Mouse (Mus musculus) adrenal gland, postnatal 36 days (tissue): Measurements from ENCODE around the gene Nap1l4. TPM values are rescaled to one million over a fixed set of nuclear protein-coding genes. Genes with fewer than 3 reads are reported as not detected.
A peak's percentile ranks its signal among the peaks of the same experiment; 100 is the strongest.
"Not testable (repeated sequence)": the region's sequence is repeated elsewhere in the genome, so short reads cannot be mapped to it uniquely, and the experiment has no call there.

Source experiments
- DNase-seq, 2 experiments: peaks; one replicate each; pipeline ENCODE4 v3.0.0; 2021; ENCODE audit warnings: mixed read lengths in 1 of 2
- long read RNA-seq, 2 experiments: library from polyadenylated mRNA; stranded (forward); transcript quantifications; one replicate each; pipeline ENCODE4 v2.0.0; 2021; ENCODE audit warnings: borderline sequencing depth in 2 of 2
- total RNA-seq, 2 experiments: library from RNA; stranded (reverse); gene quantifications; 2 replicates each; pipeline ENCODE4 v1.2.3; 2021

Gene Nap1l4
- 100 to 1,000 TPM; 149 to 150 TPM for total RNA-seq
- long read RNA-seq, experiment 1, transcript Nap1l4-206 (15 exons, 2,259 nt) = major isoform, 107 of 246 reads
- long read RNA-seq, experiment 1, transcript Nap1l4-201 (16 exons, 2,285 nt) = minor isoform, 51 of 246 reads
- long read RNA-seq, experiment 1, partial matches to known transcripts = 31 of 246 reads
- long read RNA-seq, experiment 1, other reads (novel, unspliced or antisense) = 53 of 246 reads
- long read RNA-seq, experiment 2, transcript Nap1l4-201 (16 exons, 2,285 nt) = minor isoform, 22 of 83 reads
- long read RNA-seq, experiment 2, transcript Nap1l4-206 (15 exons, 2,259 nt) = major isoform, 31 of 83 reads
- long read RNA-seq, experiment 2, partial matches to known transcripts = 3 of 83 reads
- long read RNA-seq, experiment 2, other reads (novel, unspliced or antisense) = 25 of 83 reads

DNA sequence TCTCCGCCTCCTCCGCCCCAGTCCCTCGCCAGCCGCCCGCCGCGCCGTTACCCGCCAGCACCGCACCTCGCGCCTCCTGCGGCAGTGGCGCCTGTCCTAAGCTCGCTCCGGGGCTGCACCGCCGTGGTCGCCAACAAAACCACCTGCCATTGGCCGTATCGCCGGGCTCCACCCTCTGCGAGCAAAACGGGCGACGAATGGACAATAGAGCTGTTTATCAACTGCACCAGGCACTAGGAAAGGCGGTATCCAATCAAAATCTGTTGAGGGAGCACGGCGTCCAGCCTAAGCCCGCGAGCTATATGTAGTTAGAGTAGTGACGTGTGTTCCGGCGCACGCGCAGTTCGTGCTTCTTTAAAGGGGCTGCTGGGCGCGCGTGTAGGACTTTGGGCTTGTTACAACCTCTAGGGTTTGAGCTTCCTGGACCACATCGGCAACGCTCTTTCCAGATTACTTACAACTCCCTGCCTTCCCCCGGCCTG lies at the start of gene Nap1l4:
TSS of gene Nap1l4 (minus strand) at position 131 of the 482 bp plus-strand sequence.
- DNase-seq = peak; percentile 96 to 99

- no peak for DNase-seq
Observed at GRCm38 (mm10) chr7:143594865-143595264, 46.0 kb upstream of the Nap1l4 start.

DNA sequence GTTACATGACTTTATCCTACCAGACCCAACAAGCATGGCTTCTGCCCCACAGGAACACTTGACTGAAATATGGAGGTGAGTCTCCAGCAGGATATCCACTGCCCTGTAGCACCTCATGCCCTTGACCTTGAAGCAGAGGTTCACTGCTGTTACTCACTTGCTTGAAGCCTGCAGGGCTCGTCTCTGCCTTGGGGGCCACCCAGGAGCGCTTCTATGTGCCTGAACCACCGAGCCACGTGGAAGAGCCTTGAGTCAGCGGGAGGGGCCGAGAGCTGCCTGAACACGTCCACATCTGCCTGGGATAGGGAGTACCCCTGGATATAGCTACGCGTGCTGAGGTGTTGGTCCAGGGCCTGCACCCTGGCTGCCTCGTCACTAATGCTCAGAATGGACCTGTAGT lies 43.3 kb upstream of the Nap1l4 start:
- DNase-seq = no peak

DNA sequence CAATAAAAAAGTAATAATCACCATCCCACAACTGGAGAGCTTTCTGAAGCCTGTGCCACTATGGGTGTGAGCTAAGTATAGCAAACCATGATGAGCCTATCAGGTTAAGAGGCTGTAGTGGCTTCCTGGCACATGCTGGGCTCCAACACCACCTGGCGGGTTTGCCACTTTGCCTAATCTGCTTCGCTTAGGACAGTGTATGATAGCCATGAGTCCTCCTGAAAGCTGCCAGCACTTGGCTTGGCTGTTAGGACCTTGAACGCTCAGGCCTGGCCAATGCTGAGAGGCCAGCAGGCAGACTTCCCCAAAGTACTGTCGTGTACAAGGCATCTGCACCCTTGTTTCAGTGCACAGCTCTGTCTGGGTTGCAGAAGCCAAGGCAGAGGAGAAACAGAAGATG lies 39.1 kb upstream of the Nap1l4 start:
- peak in 1 of 2 experiments; percentile 12 for DNase-seq

DNA sequence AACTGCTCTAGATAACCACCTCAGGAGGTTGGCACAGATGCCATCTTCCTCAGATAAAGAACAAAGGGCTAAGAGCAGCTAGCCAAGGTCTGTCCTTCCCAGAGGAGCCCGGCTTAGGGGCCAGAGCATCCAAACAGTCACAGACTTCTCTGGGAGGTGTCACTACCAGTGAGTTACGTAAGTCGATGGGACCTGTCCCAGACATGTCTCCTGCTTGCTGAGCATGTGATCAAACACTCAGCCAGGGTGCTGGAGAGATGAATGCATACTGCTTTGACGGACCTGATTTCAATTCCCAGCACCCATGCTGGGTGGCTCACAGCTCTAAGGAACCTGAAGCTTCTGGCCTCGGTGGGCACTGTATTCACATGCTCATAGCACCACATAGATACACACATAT lies 38.7 kb upstream of the Nap1l4 start:
- peak in 1 of 2 experiments; percentile 14 for DNase-seq

GRCm38 (mm10) chr7:143583956-143584355 lies 35.0 kb upstream of the Nap1l4 start:
- peak; percentile 80 to 88 for DNase-seq

- DNase-seq = no peak
Observed at GRCm38 (mm10) chr7:143583025-143583424, 34.1 kb upstream of the Nap1l4 start.

- DNase-seq = no peak
Observed at GRCm38 (mm10) chr7:143575751-143576150, 26.8 kb upstream of the Nap1l4 start.

- DNase-seq = no peak
Observed at GRCm38 (mm10) chr7:143565648-143566039, 16.7 kb upstream of the Nap1l4 start.

- no peak for DNase-seq
Observed at GRCm38 (mm10) chr7:143565015-143565647, 16.2 kb upstream of the Nap1l4 start.

GRCm38 (mm10) chr7:143563787-143564186 lies 14.9 kb upstream of the Nap1l4 start:
- no peak for DNase-seq

- no peak for DNase-seq
Observed at GRCm38 (mm10) chr7:143557616-143558015, 8.7 kb upstream of the Nap1l4 start.

DNA sequence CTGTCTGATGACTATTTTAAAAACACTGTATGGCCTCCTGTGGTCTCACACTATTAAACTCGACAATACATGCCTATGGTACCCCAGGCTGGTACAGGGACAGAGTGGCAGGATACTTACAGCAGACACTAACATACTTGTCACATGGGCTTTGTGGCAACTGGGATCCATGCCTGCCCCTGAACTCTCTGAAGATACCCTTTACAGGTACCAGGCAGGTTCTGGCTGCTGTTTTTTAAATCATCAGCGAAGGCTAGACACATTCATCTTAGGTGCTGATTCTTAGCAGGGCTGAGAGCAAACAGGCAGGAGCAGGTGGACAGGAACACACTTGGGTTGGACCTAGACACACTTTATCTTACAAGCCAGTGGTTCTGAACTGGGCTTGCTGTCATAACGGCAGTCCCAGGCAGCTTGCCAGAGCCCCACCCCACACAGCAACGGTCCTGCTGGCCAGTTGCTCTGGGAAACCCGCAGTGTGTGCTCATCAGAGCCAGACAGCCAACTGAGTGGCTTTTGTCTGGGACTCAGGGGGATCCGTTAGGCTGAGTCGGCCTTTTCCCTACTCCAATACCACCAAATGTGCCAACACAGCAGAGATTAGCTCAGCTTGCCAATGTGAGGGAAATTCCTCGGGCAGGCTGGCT lies 8.2 kb upstream of the Nap1l4 start:
- peak; percentile 43 to 67 for DNase-seq

- no peak for DNase-seq
Observed at GRCm38 (mm10) chr7:143549588-143550220, 798 bp upstream of the Nap1l4 start.

DNA sequence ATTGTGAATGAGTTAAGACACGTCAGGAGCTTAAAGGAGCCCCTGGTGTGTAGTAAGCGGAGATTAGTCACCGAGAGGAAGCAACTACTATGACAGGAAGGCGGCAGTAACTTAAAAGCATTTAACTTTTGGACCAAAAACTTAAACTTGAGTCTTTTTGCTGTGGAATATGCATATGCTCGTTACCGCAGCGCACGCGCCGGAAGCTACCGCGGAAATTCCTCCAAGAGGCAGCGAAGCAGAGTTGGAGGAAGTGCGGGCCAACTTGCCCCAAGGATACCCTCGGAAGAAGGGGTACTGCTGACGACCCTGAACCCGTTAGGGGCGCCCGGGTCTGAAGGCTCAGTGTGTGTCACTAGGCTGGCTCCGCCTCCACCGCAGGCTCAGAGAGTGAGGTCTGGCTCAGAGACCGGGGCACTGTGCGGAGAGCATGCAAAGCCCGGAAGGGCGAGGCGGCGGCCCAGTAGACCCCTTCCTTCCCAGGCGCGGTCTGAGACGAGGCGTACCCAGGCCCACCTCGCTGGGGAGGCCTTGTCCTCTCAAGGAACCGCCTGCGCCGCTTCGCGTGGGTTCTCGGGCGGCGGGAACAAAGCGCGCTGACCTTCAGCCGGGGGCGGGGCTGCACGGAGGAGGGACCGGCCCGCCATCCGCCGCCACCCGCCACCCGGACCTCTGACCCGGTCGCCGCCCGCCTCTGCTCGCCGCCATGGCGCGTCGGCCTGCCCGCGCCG lies 510 bp downstream of the Nap1l4 start:
- DNase-seq = peak; percentile 79 to 91

- DNase-seq = no peak
Observed at GRCm38 (mm10) chr7:143546554-143546953, 2.4 kb downstream of the Nap1l4 start.

DNA sequence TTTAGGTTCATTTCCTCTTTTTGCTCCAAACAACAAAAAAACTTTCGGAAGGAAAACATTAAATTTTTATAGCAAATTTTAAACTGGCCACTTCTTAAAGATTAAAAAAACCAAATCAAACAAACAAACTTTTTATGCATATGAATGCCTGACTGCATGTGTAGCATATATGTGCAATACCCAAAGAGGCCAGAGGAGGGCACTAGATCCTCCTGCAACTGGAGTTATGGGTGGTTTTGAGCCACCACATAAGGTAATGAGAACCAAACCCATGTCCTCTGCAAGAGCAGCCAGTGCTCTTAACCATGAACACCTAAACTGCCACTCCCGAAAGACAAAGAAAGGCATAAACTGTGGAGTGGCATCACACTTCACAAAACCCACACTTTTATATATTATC lies 4.5 kb downstream of the Nap1l4 start:
- DNase-seq = peak in 1 of 2 experiments; percentile 32

- DNase-seq = no peak
Observed at GRCm38 (mm10) chr7:143538671-143539070, 10.2 kb downstream of the Nap1l4 start.

DNA sequence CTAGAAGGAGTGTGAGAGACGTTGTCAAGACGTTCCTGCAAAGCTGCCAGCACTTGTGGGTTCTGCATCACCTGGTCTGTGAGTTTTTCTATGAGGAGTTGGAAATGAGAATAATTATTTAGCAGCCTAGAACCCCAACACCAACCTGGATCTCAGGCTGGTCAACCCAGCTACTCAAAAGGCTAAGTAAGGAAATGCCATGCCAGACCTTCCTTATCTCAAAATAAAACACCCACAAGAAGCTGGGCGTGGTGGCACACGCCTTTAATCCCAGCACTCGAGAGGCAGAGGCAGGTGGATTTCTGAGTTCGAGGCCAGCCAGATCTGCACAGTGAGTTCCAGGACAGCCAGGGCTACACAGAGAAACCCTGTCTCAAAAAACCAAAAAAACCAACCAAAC lies 10.7 kb downstream of the Nap1l4 start:
- not testable (repeated sequence) for DNase-seq

DNA sequence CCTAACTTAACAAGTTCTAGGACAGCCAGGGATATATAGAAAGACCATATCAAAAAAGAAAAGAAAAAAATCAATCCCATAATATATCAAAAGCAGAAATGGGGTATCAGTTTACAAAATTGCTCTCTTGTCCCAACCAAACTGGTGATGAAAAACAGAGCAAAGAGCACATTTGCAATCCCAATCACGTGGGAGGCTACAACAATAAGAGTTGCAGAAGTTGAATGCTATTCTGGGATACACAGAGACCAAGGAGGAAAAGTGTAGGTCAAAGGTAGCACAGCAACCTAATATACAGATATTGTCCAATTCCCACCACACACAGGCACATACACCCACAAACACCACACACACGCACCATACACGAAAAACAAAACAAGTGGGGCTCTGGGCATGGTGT lies 12.7 kb downstream of the Nap1l4 start:
- no peak for DNase-seq

DNA sequence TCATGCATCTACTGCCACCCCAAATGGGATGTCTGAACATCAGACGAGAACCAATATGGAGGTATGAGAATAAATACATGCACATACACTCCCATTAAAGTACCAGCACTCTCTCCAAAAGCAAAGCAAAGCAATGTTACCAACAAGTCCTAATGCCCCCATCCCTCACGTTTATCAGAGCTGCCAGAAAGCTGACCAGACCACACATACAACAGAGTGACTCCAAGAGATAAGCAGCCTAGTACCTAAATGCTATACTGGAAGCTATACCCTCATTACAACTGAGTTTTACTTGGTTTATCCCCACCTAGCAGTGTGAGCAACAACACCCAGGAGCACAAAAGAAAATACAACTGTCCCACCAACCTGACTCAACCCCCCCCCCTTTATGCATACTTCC lies 15.6 kb downstream of the Nap1l4 start:
- DNase-seq = no peak

DNA sequence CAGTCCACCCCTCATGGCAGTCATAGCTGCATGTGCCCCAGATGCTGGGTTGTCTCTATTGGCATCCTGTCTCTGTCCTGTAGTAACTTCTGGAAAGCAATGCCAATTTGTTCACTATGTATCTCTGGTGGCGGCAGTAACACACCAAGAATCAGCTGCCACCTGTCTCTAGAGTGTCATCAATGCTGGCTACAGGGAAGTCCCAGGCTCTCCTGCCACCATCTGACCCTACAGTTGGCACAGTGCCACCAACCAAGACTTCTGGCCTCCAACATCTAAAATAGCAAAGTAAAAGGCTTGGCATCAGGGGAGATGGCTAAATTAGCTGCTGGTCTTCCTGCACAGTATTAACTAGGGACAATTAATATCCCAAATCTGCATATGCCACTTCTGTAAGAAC lies 16.5 kb downstream of the Nap1l4 start:
- DNase-seq = no peak
